Mouse (Mus musculus): ENCODE results near the gene Krtap16-3.

Krtap16-3 gene

DNA sequence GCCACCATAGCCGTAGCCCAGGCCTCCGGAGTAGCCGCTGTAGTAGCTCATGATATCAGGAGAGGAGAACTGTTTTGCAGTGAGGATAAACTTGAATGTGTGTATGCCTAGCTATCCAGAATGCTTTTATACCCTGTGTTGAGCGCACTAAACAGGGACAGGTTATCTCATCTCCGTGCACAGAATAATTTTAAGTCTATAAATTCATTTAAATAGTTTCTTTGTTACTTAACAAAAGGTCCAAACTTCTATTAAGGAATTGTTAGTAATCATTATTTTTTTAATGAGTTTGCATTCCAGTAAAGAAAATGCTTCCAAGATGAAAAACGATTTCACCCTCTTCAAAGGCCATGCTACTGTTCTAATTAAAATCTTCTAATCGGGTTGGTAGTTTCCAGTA is at the start of gene Krtap16-3:
Krtap16-3 (minus strand) TSS at position 101 of the 400 bp plus-strand sequence.
- no peak for DNase-seq (ENCODE audit: low spot score)

DNA sequence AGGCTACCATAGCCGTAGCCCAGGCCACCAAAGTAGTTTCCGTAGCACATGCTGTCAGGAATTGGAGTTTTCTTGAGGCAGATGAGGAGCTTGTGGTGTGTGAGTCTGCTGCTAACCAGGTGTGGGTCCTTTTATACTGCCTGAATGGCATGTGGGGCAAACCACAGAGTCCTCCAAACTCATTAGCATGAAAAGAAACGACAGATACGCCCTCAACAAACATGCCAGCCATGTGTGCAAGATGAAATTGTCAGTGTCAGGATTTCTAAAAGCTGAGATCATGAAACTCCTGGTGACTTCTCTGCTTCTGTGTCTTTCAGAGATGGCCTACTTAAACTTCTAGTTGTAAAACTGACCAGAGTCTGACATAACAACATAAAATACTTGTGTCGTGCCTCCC is 48.0 kb upstream of the Krtap16-3 start, which contains the start of gene Krtap22-2:
Krtap22-2 (minus strand) TSS at position 101 of the 400 bp plus-strand sequence.
- DNase-seq (ENCODE audit: low spot score) = no peak

DNA sequence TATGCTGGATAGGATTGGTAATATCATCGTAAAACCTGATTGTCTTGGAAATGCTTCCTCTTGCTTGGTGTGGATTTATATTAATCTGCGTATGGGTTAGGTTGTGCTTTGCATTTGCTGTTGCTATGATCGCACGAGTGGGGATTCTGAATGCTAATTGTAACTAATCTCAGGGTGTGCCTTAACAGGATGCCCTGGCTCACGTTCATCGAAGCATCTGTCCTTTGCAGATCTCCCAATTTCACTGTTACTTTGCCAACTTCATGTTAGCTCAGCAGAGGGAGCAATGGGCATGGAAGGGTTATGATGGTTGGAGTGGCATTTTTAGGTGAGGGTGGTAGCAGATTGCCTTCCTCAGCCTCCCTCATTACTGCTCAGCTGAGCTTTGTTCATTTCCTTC is 21.6 kb downstream of the Krtap16-3 start:
- DNase-seq (ENCODE audit: low spot score) = no peak

DNA sequence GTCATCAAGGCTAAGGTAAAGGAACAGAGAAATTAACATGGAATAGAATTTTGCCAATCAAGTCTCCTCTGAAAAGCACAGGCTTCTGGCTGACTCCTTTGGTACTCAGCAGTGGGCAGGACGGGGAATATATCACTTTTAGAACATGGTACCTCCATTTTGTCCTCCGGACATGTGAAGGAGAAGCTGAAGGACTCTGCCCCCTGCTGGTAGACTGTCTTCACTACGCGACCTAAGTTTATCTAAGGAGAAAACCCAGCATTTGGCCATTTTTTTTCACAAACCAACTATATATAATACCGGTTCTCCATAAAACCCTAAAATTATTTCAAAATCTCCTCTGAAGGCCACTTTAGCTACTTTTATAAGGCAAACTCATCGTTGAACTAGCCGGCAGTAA is 24.4 kb downstream of the Krtap16-3 start:
- DNase-seq (ENCODE audit: low spot score) = no peak

DNA sequence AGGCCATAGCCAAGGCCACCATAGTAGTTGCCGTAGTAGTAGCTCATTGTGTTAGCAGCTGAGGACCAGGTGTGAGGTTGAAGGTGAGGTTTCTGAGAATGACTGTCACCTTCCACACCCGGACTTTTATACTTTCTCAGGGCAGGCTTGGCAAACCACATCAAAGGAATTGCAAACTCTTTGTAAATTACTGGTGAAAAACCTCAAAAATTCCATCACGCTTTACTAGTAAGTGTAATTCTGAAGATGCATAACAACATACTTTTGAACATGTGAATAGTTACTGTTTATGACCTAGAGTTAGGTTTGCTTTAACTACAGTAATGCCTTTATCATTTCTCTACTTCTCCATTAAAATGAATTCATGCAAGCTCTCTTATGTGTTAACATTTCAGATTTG is 30.5 kb downstream of the Krtap16-3 start, which contains the start of gene Krtap19-9b:
Krtap19-9b (minus strand) TSS at position 101 of the 400 bp plus-strand sequence.
- no peak for DNase-seq (ENCODE audit: low spot score)
